Mouse (Mus musculus): ENCODE measurements around the gene Cops6.

Gene Cops6

DNA sequence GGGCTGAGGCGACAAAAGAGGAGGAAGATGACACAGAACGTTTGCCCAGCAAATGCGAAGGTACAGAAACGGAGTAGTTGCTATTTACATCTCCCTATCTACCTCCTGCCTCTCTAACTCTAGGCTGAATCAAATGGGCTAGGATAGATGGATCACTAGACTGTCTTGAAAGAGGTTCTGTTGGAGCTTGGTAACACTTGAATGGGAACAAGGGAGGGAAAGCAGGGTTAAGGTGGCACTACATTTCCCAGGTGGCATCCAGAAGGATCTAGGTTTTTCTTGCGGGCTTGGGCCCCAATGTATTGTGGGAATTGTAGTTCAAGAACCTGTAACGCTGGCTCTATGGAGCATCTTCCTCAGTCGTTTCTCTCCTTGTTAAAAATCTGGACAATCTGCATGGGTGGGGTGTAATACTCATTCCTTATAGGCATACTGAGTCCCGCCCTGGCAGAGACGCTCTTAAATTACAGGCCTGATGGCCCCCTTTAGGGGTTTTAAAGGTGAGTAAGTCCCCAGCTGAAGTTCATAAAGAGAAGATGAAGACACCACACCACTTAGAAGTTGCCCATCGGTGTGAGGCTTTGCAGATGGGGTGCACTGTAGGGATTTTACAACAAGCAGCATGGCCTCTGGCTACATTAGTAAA is 26.9 kb downstream of the Cops6 start:
- DNase-seq (ENCODE audit: low spot score in 2 of 2), result peak in 1 of 2 experiments; percentile 54

DNA sequence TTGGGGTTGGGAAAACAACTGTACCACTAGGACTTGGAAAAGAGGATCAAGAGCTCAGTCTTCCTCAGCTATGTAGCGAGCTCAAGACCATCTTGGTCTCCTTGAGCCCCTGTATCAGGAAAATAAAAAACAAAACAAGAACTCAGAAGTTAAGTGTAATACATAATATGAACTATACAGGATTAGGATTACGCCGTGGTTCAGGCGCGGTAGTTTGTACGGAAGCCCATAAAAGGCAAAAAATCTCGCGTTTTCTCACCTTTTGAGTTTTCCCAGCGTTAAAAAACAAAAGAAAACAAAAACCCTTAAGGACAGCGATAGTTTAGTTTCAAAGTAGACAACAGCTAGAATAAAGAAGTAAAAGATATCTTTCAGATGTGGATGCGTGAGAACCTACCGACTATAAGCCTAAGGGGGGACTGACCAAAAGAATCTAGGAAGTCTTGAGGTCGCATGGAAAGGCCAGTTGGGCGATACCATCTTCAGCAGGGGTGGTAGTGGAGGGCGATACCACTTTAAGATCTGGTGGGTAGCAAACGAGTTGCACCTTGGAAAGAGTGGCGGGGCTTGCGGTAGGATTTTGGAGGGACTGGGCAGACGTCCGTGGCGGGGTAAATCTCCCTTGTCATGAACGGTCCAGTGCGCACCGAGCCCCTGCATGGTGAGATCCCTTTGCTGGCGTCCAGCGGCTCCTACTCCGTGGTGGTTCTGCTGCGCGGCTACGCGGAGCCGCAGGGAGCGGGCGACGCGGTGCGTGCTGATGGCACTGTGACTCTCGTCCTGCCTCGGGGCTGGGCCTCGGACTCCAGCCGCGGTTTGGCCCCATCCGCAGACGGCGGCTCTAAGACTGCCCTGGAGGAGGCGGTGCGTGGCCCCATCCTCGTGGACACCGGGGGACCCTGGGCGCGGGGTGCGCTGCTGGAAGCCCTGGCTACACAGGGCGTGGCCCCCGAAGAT is 33.2 kb downstream of the Cops6 start, which contains the start of gene Mblac1:
Mblac1 (plus strand) TSS at position 544 of the 957 bp plus-strand sequence.
- DNase-seq (ENCODE audit: low spot score in 2 of 2), result peak; percentile 46 to 73

GRCm38 (mm10) chr5:138194755-138195345 is 34.0 kb downstream of the Cops6 start:
- peak in 1 of 2 experiments; percentile 37 for DNase-seq (ENCODE audit: low spot score in 2 of 2)

- DNase-seq (ENCODE audit: low spot score in 2 of 2), result no peak
Measured at GRCm38 (mm10) chr5:138195463-138195862, 34.6 kb downstream of the Cops6 start.

DNA sequence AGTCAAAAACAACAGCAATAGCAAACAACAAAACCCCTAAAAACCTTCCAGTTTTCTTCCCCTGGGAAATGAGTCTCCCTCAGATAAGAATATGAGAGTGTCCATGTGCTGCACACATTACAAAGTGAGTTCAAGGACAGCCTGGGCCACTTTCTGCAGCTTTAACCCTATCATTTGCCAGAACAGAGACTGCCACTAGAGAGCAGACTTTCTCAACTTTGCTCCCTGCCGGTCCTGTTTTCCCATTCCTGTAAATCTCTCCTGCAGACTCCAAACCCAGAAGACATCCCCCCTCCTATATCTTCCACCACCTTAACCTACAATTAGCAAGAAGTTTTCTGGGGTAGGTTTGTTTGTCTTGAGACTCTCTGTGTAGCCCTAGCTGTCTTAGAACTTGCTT is 38.7 kb downstream of the Cops6 start:
- DNase-seq (ENCODE audit: low spot score in 2 of 2), result no peak

DNA sequence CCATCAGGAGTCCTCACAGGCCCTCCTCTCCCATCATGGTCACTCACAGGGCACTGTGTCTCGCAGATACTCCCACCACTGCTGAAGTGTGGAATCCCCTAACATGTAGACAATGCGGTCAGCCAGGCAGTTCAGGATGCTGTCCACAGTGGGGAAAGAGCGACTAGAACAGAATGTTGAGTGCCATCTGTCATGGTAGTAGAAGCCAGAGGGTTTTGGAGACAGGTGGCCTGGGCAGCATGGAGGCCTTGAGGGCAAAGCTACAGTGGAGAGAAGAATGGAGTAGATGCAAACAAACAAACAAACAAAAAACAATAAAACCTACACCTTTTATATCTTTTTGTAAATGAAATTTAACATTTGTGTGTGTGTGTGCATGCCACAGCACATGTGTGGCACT is 41.2 kb downstream of the Cops6 start:
- no peak for DNase-seq (ENCODE audit: low spot score in 2 of 2)

DNA sequence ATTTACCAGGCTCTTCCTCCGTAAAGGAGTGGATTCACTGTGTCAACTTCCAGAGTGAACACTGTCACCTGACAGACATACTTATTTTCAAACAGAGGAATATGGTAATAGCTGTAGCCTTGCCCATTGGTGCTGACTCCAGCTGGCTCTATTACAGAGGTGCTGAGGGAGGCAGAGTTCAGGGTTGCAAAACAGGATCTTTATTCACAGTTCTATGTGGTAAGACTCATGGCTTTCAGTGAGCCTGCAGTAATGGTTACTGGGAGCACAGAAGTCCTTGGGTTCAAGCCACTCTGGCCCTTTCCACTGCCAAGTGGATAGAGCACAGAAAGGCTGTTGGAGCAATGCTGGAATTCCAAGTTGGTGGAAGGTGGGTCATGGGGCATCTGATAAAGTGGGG is 46.4 kb downstream of the Cops6 start:
- DNase-seq (ENCODE audit: low spot score in 2 of 2), result no peak

DNA sequence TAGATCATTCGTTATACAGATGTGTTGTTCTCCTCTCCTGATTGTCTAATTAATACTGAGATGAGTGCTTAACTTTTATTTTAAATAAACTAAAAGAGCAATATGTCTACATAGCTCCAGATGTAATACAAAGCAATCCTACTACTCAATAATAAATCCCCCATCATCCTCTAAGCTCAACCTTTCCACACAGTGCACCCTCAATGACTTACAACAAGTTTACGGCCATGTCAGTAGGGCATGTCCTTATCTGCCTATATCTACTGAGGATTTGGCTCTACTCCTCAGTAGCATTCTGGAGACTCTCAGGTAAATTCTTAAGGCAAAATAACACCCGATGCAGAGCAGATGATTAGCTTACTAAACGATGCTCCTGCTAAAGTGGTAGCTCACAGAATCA is 47.0 kb downstream of the Cops6 start:
- DNase-seq (ENCODE audit: low spot score in 2 of 2), result no peak

All from cerebellum, postnatal 4 days (tissue).